Mouse (Mus musculus): ENCODE results near the gene Dnmt3l. TPM values are rescaled to one million over a fixed set of nuclear protein-coding genes. Genes with fewer than 3 reads are reported as not detected.
"Not testable (repeated sequence)": the region's sequence is repeated elsewhere in the genome, so short reads cannot be mapped to it uniquely, and the experiment has no call there.

The Dnmt3l gene
- polyA plus RNA-seq (2012; rRNA removed), result 43.8 and 60.7 TPM in 2 replicates

DNA sequence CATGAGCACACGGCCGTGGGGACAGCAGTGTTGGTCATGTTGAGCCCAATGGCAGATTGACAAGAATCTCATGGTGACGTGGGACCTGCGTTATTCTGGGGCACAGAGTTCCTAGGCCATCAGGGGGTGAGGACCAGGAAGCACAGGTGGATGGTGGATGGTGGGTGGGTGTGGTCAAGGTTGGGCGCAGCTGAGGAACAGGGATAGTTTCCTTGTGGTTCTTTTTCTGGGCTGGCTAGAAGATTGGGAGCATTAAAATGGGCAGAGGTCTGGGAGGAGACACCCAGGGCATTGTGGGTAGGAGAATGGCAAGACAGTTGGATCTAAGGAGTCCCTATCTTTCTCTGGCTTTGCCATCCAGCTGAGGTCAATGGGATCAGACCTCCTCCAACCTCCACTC is at the start of gene Dnmt3l:
TSS of gene Dnmt3l (plus strand) at position 301 of the 400 bp plus-strand sequence.
- DNase-seq (ENCODE audit: low spot score), result no peak

DNA sequence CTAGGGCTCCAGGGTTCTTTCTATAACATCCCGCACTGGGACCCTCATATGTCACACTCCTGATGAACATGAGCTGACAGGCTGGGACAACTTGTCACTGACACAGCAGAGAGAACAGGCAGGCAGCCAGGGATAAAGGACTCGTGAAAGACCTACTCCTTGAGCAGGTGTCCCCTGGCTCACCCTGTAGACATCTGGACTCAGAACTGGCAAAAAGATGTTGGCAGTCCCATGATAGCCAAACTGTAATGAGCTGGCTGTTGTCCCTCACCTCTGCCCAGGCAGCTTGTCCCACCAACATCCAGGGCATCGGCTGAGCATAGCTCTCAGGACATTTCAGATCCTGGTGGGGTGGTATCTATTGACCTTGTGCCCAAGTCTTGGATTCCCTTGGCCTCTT is 46.1 kb upstream of the Dnmt3l start:
- DNase-seq (ENCODE audit: low spot score), result no peak

DNA sequence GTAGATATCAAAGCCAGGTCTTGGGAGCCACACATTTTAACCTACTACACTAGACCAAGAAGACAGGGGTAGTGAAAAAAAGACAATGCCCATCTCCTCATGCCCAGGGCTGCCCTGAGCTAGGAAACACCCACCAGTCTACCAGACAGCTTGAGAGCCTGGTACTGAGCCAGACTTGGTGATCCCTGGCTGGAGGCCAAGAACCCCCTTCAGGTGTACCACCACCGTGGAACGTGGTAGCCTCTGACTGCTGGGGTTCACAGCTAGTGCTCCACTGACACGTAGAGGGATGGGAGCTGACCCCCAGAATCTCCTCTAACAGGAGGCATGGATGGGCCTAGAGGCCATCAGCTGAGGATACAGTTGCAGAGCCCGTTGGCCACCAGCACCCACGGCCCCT is 41.5 kb upstream of the Dnmt3l start:
- no peak for DNase-seq (ENCODE audit: low spot score)

DNA sequence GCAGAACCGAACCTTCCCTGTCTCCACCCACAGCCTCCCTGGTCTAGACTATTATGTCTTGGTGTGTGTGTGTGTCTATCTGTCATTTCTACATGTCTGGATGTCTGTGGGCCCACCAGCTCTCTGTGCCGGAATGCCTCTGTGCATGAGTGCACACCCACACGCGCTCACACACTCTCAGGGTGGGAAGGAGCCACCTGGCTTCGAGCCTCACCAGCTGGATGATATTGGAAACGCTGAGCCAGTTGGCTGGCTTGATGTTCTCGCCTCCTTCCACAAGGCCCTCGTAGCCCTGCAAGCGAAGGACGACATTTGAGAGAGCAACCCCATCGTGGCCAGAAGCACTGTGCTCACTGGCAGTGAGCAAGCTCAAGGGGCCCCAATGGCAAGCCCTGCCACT is 40.0 kb upstream of the Dnmt3l start:
- DNase-seq (ENCODE audit: low spot score), result no peak

DNA sequence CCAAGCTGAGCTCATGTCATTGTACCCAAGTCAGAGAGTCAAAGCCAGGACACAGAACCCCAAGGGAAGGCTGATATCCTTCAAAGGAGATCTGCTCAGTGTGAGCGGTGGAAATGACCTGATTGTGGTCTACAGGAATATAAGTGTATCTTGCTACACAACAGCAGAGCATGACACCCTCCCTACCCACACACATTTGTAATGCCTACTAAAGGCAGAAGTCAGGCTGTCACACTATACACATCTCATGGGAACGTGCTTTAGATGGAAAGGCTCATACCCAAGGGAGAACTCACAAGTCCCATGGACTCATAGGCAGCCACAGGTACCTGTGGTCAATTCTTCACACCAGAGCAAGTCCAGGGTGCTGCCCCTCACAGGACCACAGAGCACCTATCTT is 39.4 kb upstream of the Dnmt3l start:
- DNase-seq (ENCODE audit: low spot score), result no peak

DNA sequence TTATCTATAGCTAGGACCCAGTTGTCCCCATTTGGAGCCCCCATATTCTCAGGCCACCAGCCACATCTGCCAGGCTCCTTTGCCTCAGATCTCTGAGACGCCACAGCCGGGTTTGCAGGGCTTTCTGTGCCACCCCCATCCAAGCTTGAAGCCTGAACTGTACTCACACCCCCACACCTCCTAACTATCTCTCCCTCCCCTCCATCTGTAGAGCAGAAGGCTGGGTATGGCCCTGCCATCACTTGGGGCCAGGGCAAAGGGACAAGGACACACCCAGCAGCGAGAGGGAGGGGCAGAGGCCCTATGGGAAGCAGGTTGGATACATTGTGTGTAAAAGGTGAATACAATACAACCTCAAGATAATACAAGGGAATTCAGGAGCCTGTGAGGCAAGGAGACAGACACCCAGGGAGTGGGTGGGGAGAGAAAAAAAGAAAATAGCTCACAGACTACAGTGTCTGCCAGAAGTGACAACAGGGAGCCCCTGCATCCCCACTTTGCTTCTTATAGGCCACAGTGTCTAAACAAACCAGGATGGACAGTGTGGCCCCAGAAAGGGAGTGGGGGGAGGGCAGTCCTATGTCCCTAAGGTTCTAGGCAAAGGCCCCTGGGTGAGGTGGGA is 37.2 kb upstream of the Dnmt3l start:
- no peak for DNase-seq (ENCODE audit: low spot score)

DNA sequence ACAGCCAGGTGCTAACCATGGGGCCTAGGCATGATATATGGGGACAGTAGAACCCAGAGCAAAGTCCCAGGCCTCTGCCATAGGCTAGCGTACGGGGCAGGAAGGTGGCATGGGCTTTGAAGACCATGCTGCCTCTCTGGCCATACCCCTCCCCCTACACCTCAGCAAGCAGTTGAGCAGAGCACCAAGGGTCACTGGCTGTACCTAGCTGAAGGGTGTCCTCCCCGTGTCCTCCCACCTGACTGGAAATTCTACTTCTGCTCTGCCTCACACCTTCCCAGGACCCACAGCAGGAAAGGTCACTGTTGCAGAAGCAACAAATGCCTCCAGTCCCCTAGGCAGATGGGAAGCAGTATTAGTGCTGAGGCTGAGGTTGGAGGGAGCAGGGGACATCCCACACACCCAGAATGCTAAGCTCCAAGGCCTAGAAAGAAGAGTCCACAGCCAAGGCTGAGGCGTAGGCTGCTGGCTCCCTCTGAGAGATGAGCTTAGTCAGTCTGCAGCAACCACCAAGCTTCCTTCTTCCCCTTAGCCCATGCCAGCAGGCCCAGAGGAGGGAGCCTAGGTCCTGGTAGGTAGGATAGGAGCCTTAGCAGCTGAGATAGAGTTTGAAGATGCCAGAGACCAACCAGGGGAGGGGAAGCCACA is 35.8 kb upstream of the Dnmt3l start:
- no peak for DNase-seq (ENCODE audit: low spot score)

DNA sequence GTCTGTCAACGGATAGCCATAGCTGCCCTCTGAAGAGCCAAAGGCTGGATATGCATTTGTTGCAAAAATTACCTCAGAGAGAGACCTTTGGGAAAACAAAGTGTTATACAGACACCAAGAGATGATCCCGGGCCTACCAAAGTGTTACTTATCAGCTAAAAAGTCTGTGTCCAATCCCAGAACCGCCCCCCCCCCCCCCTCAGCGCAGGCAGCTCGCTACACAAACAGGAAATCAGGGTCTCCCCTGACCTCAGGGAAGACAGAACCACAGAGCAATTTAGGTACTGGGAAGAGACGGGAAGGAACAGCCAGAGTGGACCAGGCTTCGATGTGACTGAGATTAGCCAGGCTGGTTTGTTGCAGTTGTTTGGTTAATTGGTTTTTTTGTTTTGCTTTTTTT is 34.5 kb upstream of the Dnmt3l start:
- no peak for DNase-seq (ENCODE audit: low spot score)

DNA sequence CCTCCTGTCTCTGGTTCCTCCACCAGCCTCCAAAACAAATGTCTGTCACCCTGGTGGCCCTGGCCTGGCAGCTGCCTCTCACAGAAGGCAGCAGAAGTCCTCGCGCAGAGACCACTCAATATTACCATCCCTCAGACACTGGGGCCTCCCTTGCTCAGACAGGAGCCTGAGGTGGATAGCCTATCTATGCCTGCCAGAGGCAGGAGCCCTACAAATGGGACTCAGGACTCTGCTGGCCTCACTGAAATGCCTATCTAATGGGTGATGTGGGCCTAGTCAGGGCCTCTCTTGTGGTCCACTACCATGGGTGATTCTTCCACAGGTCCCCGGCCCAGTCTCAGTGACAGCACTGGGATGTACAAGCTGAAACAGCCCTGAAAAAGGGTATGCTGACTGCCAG is 33.6 kb upstream of the Dnmt3l start:
- DNase-seq (ENCODE audit: low spot score), result no peak

DNA sequence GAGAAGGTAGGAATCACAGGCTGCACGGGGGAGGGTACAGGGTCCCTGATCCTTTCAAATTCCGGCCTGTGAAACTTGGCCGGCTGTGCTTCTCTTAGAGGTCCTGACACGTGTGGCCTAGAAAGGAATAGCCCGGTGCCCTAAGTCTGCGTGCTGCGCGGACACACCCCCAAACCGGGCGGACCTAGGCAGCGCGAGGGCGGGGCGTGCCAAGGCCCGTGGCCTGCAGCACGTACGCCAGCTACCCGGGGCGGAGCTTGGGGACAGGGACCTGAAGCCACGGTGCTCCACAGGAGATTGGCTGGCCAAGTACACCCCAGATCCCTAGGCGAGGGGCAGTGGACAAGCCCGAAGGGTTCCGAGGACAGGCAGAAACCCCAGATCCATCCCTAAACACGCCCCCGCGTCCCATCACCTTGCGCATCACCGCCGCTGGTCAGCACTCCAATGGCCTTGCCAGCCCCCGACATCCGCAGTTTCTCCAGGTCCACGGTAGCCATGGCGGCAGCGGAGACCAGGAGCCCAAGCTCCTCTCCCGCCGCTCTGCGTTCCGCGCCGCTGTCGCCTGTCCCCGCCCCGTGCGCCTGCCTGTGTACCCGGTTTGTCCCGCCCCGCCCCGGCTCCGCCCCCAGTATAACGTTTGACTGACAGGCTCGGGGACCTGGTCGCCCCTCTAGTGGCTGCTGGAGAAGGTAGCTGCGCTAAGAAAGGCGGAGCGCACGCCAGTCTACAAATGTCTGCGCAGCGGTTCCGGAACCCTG is 32.4 kb upstream of the Dnmt3l start:
- DNase-seq (ENCODE audit: low spot score), result peak; percentile 83

DNA sequence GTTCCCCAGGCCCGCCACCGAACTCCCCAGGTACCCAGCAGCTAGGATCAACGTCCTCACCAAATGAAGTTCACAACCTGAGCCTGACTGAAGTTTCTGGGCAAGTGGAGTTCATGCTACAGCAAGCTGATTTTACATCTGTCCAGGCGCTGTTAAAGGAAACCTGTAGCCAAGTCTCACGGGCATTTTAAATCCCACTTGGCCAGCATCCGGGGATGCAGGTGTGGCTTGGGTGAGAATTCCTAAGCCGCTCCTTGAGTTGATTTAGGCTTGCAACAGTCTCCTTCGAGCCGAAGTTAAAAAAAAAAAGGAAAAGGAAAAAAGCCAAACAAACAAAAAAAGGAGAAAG is 31.8 kb upstream of the Dnmt3l start, which contains the start of gene Pfkl:
TSS of gene Pfkl (minus strand) at position 139 of the 349 bp plus-strand sequence.
- DNase-seq (ENCODE audit: low spot score), result no peak

DNA sequence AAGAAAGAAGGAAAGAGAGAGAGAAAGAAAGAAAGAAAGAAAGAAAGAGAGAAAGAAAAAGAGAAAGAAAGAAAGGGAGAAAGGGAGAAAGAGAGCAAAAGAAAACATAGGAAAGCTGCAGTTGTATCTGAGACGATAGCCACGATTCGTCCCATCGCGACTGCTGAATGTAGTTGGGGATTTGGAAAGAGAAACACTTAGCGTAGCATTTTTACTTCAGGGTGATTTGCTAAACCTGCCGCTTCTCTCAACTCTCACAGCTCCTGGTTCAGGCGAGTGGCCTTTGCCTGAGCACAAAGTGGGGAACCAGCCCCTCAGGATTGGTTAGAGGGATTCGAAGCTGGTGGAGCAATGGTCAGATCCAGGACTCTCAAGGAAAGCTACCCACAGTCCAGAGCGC is 31.4 kb upstream of the Dnmt3l start:
- peak; percentile 22 for DNase-seq (ENCODE audit: low spot score)

DNA sequence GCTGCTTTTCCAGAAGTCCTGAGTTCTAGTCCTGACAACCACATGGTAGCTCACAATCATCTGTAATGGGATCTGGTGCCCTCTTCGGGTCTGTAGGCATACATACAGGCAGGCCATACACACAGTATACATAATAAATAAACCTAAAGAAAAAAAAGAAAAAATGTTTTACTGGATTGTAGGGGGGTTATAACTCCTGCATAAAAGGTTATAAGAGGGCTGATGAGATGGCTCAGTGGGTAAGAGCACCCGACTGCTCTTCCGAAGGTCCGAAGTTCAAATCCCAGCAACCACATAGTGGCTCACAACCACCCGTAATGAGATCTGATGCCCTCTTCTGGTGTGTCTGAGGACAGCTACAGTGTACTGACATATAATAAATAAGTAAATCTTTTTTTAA is 30.6 kb upstream of the Dnmt3l start:
- not testable (repeated sequence) for DNase-seq (ENCODE audit: low spot score)

DNA sequence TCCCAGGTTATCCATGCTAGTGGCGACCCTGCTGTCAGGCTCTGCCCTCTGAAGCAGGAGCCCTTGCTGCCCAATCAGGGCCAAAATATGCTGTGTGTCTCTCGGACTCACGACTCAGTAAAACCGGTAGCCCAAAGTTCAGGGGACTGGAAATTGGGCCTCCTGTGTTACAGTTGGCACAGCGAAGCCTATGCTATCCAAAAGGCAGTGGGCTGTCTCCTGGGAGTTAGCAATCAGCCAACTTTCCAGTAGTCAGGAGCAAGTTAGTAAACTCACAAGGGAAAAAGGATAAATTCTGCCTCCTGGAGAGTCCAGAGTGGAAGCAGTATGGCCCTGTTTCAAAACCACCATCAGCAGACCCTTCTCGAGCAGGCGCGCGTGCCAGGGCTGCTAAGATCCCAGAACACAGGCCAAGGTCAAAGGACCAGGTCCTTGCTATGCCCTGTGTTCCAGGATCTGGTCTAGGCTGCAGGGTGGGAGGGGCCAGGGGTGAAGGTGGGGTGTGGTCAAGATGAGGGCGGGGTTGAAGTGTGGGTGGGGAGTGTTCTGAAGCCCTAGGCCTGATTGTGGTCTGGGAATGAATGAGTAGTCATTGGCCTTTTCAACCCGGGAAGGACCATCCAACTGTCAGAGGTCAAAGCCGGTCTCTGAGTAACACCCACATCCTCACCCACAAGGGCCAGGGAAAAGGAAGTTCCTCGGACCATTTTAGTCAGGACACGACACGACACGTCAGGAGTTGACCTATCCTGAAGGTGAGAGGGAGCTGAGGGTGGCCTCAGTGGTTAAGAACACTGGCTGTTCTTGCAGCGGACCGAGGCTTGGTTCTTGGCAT is 28.9 kb upstream of the Dnmt3l start:
- DNase-seq (ENCODE audit: low spot score), result no peak

DNA sequence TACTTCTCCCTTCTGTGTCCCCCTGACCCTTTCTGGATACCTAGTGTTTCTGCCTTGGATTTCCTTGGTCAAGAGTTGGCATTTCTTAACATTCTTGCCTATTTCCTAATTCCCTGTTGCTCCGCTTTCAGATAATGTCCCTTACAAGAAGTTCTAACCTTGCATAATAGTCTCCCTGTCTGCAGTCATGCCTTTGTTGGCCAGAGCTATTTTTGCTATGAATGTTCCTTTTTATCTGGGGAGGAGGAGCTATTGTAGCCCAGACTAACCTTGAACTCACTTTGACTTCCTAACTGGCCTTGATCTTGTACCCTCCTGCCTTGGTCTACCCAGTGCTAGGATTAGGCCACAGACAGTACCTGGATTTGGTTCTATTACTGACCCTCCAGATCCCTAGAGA is 26.3 kb upstream of the Dnmt3l start:
- DNase-seq (ENCODE audit: low spot score), result no peak

DNA sequence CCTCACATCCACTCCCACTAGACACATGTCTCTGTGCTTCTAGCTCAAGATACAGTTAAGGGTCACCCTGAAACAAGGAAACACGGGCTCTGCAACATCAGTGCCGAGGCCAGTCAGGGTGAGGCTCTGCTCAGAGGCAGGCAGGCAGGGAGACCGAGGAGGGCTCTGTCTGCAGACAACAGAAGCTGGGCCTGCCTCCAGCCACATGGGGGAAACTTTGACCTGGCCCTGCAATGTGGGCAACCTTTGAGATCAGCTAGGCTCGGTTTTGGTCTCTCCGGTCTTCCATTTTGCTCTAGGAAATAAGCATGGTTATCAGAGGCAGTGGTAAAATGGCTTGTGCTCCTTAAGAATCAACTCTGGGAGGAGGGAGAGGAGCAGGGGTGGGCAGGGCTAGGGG is 25.4 kb upstream of the Dnmt3l start:
- DNase-seq (ENCODE audit: low spot score), result no peak

DNA sequence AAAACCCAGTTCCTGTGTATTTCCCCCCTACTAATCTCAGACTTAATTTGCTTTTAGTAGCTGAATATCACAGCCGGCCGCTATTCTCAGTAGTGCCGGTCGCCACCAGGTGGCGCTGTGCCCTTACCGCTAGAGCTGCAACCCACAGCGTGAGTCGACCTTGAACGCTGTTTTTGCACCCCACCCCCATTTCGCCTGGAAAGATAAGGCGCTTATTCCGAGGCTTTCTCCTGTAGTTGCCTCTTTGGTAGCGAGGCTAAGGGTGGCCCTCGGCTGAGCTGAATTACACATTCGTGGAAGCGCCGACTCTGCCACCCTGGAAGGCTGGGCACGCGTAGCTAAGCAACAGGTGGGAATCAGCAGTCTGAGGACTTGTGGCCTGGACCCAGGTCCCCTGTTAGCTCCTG is 22.9 kb upstream of the Dnmt3l start:
- DNase-seq (ENCODE audit: low spot score), result peak; percentile 56

DNA sequence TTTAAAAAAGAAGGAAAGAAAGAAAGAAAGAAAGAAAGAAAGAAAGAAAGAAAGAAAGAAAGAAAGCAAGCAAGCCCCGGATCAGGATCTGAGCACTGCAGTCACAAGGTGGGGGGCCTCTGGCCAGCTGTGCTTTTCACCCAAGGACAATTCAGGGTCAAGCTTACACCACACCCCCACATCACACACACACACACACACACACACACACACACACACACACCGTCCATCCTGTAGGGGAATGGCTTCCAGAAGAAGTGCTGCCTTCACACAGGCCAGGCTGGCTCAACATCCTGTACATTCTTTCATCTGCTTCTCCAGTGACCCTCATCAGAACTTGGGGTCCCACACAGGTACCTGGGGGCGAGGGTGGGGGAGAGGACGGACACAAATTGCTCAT is 22.5 kb upstream of the Dnmt3l start:
- DNase-seq (ENCODE audit: low spot score), result no peak

DNA sequence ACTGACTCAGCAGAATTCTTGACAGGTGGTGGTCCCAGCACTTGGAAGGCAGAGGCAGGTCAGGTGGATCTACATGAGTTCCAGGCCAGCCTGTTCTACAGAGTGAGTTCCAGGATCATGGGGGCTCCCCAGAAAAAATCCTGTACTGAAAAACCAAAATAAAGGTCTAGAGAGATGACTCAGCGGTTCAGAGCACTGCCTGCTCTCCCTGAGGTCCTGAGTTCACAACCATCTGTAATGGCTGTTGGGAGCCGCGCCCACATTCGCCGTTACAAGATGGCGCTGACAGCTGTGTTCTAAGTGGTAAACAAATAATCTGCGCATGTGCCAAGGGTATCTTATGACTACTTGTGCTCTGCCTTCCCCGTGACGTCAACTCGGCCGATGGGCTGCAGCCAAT is 21.8 kb upstream of the Dnmt3l start:
- DNase-seq (ENCODE audit: low spot score), result not testable (repeated sequence)

DNA sequence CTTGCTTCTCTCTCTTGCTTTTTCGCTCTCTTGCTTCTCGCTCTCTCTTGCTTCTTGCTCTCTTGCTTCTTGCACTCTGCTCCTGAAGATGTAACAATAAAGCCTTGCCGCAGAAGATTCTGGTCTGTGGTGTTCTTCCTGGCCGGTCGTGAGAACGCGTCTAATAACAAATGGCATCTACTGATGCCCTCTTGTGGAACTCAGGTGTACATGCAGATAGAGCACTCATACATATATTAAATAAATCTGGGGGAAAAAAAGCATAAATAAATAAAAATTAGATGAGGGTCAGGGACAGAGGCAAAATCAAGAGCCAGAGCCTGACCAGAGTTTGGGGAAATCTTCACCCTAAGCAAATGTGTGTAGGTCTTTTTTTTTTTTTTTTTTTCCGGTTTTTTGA is 16.3 kb upstream of the Dnmt3l start:
- not testable (repeated sequence) for DNase-seq (ENCODE audit: low spot score)

DNA sequence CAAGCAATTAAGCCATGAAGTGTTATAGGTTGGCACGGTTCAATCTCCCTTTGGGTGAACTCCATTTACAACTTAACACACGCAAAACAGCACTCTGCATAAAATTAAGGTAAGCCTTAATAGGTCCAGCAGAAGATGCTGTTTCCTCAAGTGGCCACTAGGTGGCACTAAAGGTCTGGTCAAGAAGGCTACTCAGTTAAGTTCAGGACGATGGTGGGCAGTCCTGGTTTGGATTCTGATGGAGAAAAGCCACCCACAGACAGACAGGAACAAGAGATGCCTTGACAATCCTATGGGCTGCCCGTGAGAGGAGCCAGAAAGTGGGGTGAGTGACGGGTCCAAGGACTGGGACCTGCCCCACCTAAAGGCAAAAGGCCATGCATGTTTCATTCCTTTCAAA is 13.6 kb upstream of the Dnmt3l start:
- DNase-seq (ENCODE audit: low spot score), result peak; percentile 39

DNA sequence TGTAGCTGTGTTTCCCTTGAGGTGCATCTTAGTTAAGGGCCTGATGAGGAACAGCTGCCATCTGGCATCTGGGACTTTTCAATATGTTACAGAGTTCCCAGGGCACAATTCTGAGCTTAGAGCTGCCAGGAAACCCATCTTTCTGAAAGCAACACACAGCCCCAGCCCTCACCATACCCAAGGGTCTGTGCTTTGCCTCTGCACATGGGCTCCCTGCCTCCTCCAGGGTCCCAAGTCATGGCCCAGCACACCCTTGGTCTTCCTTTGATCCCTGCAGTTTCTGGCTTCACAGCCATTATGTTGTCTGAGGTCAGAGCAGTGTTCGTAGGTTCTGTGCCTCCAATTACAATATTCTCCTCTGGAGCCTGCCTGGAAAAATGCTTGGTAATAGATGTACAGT is 12.7 kb upstream of the Dnmt3l start:
- DNase-seq (ENCODE audit: low spot score), result no peak
